Mouse (Mus musculus) ovary, postnatal 14 days (tissue): ENCODE measurements around the gene Sh3tc1.

Experiments used
- DNase-seq: peaks from one replicate; pipeline ENCODE4 v3.0.0; 2022; ENCODE audit warnings: low spot score

Gene Sh3tc1

GRCm38 (mm10) chr5:35680958-35681357, 58.8 kb downstream of the Sh3tc1 start:
- no peak for DNase-seq

DNA sequence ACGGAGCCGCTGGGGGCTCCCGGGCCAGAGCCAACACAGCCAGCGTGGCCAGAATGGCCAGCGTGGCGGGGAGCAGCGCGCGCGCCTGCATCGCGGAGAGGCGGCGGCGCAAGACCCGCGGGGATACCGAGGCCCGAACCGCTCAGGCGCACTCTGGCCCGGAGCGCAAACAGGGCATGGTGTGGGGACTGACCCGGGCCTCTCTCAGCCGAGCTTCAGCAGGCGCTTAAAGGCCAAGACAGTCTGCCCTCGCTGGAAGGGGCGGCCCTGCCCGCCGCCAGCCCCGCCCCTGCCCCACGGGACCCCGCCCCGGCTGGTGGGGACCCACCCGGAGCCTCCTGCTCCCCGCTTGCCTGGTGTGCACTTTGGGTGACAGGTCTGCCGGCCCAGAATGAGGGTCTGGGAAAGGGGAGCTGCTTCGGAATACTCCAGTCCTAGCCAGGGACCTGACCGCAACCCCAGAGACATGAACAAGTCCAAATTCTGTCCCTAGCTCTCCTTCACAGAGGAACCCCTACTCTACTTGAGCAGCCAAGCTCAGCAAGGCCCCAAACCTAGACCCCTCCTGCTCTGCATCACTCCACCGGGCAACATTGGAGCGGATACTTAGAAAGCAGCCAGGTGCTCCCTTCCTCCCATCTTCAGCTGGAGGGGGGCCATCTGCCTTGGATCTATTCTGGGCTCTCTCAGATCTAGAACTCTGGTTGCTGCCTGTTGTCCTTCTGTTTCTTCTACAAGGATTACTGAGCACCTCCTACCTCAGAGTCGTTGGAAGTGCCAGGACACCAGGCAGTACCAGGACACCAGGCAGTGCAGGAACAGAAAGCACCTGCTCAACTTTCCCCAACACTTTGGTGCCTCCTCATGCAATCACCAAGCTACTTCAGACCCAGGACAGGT, 60.3 kb downstream of the Sh3tc1 start, which contains the start of gene Htra3:
Gene Htra3, minus strand, starts transcription at position 527 of the 900 bp plus-strand sequence.
- no peak for DNase-seq

DNA sequence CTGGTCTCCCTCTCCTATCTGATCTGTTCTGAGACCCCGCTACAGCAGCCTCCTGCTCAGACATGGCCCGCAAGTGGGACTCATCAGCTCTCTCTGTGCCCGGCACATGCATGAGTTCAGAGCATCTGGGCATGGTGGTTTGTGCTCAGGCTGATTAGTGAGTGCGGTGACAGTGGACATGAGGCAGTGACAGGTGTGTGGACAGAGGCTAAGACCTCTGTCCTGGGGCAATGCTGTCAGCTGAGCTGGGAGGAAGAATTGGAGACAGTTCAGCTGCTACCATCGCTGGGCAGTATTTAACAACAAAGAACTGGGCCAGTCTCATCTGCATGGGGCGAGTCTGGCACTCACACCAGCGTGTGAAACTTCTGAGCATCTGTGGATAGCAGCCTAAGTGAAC, 62.8 kb downstream of the Sh3tc1 start:
- no peak for DNase-seq

GRCm38 (mm10) chr5:35674081-35674555, 65.7 kb downstream of the Sh3tc1 start:
- DNase-seq, result peak; percentile 69

DNA sequence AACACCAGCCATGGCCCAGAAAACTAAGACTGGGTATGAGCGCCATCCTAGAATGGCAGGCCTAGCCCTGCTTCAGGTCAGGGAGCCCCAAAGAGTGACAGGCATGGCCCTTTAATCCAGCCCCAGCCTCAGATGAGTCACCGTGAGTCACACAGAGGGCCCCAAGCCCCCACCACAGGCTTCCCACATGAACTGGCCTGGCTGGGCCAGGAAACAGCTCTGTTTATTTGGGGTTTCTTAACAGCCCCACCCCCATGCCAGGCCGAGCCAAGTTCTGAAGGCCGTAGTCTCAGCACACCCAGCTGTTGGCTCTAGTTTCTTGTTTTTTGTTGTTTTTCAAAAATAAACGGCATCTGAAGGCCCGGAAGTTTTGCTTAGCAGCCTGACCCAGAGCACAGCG, 66.7 kb downstream of the Sh3tc1 start:
- peak; percentile 67 for DNase-seq

- DNase-seq, result no peak
These were observed 67.2 kb downstream of the Sh3tc1 start for GRCm38 (mm10) chr5:35672581-35672980.

- peak; percentile 58 for DNase-seq
These were observed 68.3 kb downstream of the Sh3tc1 start for GRCm38 (mm10) chr5:35671474-35671891.

GRCm38 (mm10) chr5:35670412-35670801, 69.4 kb downstream of the Sh3tc1 start:
- no peak for DNase-seq

GRCm38 (mm10) chr5:35669747-35670411, 69.9 kb downstream of the Sh3tc1 start:
- no peak for DNase-seq

DNA sequence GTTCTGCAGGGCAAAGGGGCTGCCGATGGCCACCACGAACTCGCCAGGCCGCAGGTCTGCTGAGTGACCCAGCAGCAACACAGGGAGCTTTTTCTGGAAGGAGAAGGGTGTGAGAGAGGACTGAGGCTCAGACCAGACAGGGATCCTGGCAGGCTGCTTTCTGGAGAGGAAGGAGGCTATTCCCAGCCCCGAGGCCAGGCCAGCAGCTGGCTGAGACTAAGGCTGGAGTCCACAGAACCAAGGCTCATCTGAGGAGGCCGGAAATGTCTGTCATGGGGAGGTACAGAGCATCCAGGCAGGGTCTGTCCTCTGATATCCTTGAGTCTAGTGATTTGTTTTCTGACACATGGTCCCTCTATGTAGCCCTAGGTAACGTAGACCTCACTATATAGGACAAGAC, 73.6 kb downstream of the Sh3tc1 start:
- no peak for DNase-seq

GRCm38 (mm10) chr5:35662021-35662545, 77.7 kb downstream of the Sh3tc1 start:
- no peak for DNase-seq

GRCm38 (mm10) chr5:35661210-35661609, 78.6 kb downstream of the Sh3tc1 start:
- no peak for DNase-seq

DNA sequence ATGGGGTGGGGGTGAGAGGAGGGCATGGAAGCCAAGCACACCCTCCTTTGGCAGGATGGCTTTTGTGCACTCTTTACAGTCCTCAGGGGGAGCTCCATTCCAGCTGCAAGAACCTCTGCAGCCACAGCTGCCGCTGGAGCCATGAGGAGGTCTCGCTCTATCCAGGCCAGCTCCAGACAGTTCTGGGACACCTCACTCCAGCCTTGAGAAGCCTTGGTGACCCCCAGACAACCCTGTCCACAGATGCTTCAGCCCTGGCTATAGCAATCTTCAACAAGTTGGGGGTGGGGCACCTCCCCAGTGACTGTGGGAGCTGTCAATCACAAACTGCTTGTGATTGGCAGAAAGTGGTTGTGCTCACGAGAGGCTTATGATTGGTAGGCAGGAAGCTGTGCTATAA, 80.3 kb downstream of the Sh3tc1 start:
- DNase-seq, result no peak

- no peak for DNase-seq
These were observed 83.9 kb downstream of the Sh3tc1 start for GRCm38 (mm10) chr5:35655753-35656485.

GRCm38 (mm10) chr5:35653743-35654395, 85.9 kb downstream of the Sh3tc1 start:
- DNase-seq, result no peak

GRCm38 (mm10) chr5:35652872-35653271, 86.9 kb downstream of the Sh3tc1 start:
- no peak for DNase-seq

- no peak for DNase-seq
These were observed 87.5 kb downstream of the Sh3tc1 start for GRCm38 (mm10) chr5:35652319-35652718.

DNA sequence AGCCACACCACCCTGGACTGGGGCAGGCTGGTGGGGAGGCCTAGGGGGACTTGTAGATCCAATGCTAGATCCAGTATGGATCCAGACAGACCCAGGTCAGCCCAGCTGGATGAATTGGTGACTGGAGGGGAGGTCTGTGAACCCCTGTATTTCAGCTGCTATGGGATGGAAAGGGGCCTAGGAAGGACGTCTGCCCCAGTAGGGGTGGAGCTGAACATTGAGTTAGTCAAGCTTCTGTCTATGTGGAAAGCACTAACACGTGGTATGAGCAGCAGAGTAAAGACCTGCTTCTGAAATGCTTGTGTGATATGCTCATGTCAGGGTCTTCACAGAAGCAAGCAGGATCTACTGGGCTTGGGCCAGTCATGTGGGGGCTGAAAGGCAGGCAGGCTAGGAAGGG, 91.6 kb downstream of the Sh3tc1 start:
- no peak for DNase-seq

DNA sequence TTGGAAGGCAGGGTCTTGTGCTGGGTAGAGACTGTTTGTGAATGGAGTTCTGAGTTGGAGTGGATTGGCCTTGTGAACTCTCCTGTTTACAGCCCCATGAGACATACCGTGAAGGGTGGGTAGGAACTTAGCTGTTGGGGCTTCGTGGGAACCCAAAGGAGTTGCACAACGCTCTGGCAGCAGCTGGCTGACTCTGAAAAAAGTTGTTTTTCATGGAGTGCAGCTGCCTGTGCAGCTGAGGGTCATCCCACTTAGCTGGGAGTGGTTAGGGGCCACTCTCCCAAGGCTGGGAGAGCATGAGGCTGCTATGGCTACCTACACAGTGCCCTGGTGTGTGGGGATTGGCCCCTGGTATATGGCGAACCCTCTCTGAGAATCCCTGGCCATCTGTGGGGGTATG, 92.2 kb downstream of the Sh3tc1 start:
- DNase-seq, result no peak
